Mouse (Mus musculus): ENCODE data around the gene Tbc1d7. TPM values are rescaled to one million over a fixed set of nuclear protein-coding genes. Genes with fewer than 3 reads are reported as not detected.

Gene Tbc1d7
- polyA plus RNA-seq (2015; fragmentation: Illumina TruSeq; extraction: RNeasy Lipid Tissue Mini Kit (QIAGEN cat#74804); ENCODE audit: insufficient read depth, low replicate concordance): 8.7 TPM

DNA sequence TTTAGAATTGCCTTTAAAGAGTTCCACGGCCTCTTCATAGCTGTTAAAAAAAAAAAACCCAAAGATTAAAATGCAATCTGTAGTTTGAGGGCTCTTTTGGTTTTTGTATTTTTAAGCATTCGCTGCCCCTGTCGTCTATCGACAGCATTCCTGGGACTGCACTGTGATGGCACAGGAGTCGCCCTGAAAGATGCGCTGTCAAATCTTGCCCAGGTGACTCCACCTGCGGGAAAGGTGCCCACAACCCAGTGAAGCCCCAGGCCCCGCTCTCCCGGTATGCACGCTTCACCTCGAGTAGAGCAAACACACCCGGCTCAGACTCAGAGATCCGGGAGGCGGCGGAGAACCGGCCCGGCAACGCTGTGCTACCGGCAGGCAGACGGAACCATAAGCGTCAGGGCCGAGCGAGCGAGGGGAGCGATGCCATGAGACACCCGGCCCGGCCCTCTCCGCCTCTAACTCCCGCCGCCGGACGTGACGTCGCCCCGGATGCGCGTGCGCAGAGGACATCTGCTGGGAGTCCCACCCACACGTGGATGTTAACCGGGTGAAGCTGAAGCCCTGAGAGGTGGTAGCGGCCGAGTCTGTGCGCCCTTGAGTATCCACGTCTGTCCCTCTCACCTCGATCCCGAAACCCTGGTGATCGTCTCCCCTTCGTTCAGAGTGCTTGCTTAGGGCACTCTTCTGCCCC, at the start of gene Tbc1d7:
Tbc1d7 (minus strand) TSS at position 482 of the 691 bp plus-strand sequence.

Other genes starting within 250 kb of the Tbc1d7 start
- gene Gfod1, start 132.7 kb upstream of the Tbc1d7 start, polyA plus RNA-seq (2015; fragmentation: Illumina TruSeq; extraction: RNeasy Lipid Tissue Mini Kit (QIAGEN cat#74804); ENCODE audit: insufficient read depth, low replicate concordance): 4.5 TPM
- 9.4 TPM for gene Sirt5, start 194.0 kb upstream of the Tbc1d7 start, polyA plus RNA-seq (2015; fragmentation: Illumina TruSeq; extraction: RNeasy Lipid Tissue Mini Kit (QIAGEN cat#74804); ENCODE audit: insufficient read depth, low replicate concordance)
- gene Nol7, start 226.9 kb upstream of the Tbc1d7 start, polyA plus RNA-seq (2015; fragmentation: Illumina TruSeq; extraction: RNeasy Lipid Tissue Mini Kit (QIAGEN cat#74804); ENCODE audit: insufficient read depth, low replicate concordance): 305 TPM